Mouse (Mus musculus): ENCODE results near the gene Sh3bp4. TPM values are rescaled to one million over a fixed set of nuclear protein-coding genes. Genes with fewer than 3 reads are reported as not detected.

The Sh3bp4 gene
- polyA plus RNA-seq, 1 experiment from 2014 or later: 2.9 TPM

DNA sequence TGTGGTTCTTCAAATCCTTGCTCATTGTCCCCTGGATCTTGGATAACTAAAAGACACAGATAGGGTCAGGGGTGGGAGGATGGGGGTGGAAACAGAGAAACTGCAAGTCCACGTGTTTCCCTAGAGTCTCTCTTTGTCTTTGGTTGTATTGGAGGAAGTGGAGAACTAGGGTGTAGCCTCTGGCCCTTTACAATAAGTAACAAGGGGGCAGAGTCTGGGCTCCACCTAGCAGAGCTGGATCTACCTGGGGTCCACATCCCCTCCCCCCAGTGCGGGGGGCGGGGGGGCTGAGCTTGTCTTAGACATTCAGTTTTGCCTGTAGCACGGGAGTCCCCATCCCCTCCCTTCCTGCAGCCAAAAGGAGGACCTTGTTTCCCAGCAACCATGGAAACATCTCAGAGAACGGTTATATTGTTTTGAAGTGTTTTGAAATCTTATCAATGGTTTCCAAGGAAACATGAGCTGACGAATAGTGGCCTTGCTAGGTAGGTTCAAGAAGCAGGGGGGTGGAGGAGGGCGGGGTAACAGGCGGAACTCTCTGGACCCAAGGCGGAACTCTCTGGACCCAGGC is 113.1 kb downstream of the Sh3bp4 start:
- no peak for DNase-seq (ENCODE audit: low spot score)

DNA sequence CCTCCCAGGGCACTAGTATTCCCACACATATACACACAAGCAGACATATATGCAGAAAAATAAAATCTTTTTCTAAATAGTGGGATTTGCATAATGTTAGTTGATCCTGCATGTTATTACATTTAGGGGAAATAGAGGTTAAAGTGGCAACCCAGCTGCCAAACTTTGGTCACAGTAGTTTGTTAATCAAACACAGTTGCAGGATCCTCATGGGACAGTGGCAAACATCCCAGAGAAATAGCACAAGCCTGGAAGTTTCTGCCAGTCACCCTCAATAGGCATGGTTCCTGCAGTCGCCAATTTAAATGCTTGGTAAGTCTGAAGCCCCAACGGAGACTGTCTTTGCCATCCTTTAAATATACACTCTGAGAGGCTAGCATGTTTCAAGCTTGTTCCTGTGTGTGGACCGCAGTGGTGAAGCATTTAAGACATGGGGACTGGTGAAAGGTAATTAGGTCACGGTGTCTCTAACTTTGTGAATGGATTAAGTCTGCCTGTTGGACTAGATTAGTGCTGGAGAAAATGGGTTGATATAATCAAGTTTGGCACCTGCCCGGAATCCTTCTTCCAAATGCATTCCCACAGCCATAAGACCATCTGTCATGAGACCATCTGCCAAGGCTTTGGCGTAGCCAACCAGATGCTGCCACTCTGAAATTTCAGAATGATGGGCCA is 114.0 kb downstream of the Sh3bp4 start:
- no peak for DNase-seq (ENCODE audit: low spot score)

- DNase-seq (ENCODE audit: low spot score): no peak
Measured at GRCm38 (mm10) chr1:89184839-89185238, 114.6 kb downstream of the Sh3bp4 start.

- DNase-seq (ENCODE audit: low spot score): no peak
Measured at GRCm38 (mm10) chr1:89187441-89187840, 117.2 kb downstream of the Sh3bp4 start.

DNA sequence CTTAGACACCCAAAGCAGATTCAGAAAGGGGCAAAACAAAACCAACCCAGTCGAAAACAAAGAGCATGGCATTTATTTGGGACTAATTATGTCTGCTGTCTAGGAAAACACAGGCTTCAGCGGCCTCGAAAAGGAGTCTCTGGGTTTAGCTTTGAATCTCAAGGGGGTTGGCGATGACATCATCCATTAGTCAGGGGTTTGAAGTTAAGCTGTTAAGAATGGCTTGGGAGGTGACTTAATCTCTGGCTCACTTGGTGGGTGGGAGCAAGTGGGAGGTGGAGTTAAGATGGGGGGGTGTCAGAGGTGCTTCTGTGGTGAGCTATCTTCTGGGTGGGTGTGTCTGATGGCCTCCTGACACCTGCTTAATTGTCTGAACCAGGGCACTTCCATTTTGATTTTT is 117.9 kb downstream of the Sh3bp4 start:
- no peak for DNase-seq (ENCODE audit: low spot score)

DNA sequence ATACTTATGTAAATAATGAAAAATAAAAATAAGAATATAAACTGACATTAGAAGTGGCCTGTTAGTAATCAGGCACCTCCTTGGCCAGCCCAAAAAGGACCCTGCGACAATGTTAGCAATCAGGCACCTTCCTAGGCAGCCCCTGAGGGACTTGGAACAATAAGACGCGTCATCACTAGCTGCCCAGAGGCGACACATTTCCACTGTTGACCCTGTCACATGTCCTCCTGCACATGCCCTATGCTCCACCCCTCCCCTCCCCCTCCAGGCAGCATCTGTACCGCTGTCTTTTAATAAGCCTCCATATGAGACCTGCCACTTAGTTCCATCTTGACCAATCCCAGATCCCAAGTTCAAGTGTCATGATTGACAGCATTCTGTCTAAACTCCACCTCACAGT is 119.0 kb downstream of the Sh3bp4 start:
- no peak for DNase-seq (ENCODE audit: low spot score)

- DNase-seq (ENCODE audit: low spot score): no peak
Measured at GRCm38 (mm10) chr1:89190621-89191020, 120.4 kb downstream of the Sh3bp4 start.

DNA sequence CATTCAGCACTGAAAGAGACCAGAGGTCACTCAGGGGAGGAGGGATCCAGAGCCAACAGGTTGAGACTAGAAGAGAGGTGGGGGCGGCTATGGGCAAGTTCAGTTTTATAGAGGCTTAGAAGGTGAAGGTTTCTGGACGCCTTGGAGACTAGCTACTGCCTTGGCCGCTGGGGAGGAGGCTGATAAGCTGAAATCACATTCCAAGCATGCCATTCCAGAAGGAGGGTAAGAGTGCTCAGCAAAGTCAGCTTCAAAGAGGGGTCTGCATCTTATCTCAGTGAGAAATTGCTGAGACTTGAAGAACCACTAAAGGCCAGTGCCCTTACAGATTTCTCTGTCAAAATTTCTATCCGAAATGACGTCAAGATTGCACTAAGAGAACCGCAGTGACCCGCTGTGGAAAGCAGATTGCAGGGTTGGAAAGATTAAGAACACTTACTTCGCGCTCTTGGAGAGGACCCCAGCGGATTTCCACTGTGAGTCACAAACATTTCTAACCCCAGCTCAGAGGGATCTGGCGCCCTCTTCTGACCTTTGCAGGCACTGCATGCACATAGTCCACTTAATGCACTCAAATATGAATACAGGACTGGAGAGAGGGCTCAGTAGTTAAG is 121.0 kb downstream of the Sh3bp4 start:
- DNase-seq (ENCODE audit: low spot score): peak; percentile 51

DNA sequence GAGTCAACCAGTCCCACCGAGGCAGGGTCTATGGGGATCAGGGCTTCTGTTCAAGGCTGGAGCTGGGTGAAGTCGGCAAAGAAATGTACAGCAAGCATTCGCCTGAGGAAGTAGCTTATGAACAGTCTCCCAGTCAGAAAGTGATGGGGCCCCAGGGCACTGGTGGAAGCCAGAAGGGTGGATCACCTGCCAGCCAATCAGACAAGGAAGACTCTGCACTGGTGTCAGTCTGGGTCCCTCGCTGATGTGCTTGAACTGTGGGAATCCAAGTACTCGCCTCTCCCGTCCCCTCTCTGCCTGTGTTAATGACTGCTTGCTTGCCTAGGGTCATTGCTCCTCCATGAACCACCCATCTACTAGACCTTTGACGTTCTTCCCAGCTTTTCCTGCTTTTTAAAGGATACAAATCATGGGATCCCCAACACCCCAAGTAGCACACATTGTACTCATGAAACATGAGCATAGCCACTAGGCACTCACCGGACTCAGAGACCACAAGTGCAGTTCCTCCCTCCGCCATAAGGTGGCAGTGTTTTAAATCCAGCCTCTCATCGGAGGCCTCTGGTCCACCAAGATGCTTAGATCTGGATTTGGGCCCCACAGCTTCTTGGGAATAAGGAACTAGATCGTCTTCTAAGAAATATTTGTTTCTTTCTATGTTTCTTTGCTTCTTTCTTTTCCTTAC is 122.5 kb downstream of the Sh3bp4 start:
- peak; percentile 51 for DNase-seq (ENCODE audit: low spot score)

DNA sequence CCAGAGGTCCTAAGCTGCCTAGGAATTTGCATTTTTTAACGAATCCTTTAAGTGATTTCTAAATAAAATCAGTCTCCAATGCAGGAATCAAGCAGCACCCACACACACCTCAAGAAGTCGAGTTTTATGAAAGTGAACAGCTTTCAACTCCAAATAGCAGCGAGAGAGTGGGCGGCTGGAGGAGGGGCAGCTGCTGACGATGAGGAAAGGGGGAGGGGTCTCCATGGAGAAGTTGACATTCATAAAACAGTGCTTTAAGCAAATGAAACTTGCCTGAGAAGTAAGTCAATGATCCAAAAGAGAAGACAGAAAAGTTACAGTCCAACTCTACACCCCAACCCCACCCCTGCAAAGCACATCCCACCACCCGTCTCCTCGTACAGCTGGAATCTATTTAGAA is 123.4 kb downstream of the Sh3bp4 start:
- no peak for DNase-seq (ENCODE audit: low spot score)

DNA sequence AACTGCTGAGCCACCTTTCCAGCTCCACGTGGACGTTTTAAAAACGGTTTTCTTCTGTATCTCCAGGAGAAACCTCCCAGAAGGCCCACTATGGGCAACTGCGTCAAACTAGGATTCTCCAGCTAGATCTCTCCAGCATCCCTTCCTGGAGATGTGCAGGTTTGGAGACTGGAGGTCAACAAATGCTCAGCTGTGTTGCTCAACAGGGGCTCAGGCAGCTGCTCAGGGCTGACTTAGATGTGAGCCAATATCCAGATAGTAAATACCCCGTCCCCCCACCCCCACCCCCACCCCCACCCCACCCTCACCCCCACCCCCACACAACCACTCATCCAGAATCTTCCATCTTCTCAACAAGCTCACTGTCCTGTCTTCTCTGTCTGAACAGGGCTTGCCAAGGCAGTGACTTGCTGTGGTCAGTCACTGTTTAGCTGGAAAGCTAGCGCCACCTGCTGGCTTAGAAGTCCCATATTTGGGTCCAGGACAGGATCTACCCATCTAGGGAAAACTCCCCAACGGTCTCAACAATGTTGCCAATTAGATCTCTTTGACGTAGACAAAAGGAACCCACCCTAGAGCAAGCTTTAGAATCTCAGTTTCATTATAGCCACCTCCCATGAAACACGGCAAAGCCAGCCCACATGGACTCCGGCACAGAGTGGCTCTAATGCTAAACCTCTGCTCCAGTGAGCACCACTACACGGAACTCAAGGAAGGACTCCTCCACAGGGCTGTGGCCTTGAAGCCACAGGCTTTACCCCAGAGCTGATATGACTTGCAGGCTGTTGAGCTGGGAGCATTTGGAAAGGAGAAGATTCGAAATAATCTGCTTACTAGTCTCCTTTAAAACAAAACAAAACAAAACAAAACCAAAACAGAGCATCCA is 125.9 kb downstream of the Sh3bp4 start:
- DNase-seq (ENCODE audit: low spot score): peak; percentile 65
